Comparison of ENCODE assay signal across 9 mouse cellular contexts in the genomic region with DNA sequence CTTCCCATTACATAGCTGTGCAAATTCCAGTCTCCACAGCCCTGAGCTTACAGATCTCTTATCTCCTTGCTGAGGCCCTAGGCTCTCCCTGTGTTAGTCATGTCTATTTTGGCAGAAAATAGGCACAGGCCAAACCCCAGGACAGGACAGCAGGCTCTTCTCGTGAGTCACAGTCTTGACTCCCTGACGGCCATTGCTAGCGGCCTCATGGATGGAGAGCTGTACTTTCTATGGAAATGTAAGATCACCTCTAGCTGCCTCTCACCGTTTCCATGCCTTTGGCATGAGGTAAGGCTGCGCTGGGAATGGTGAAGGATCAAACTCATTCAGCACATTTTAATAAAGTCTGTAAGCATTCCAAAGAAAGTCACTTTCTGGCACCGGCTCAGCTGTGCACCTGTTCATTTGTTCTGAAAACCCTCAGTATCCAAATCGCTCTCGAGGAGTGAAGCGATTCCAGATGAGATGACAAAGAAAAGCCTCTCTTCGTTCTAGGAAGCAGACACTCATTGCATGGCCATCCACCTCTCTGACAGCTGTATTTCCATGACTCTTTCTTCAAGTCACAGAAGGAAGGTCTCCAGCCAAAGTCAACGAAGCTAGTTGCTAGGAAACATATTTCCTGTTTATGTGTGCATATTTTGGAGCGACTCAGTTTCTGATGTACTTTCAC.
DNase-seq lines count a peak whose midpoint lies in the region; ATAC-seq and TF ChIP-seq lines count a peak whose summit lies in the region.
"Had no signal": no experiment of that assay in that cellular context is flagged by ENCODE, and none has a peak within 500 bp of the region (broad histone marks: within the 10 kb centered on the region; RNA-seq: fewer than 3 reads in every experiment).

No protein-coding gene starts in this region.

- DNase-seq in 3134 (ENCODE audit: extremely low read depth, insufficient read length, low spot score) = peak; percentile 75
- peak; percentile 62 for DNase-seq in cerebellum, adult 9-10 months
- DNase-seq in heart, postnatal 0 days (ENCODE audit: low spot score) = peak; percentile 75
- peak; percentile 32 for DNase-seq in thymus, postnatal 14 days
- DNase-seq in retina, postnatal 1 day = no peak
- no peak for DNase-seq in left cerebral cortex, adult 8-10 months (ENCODE audit: low spot score in 2 of 2)

- H3K27ac ChIP-seq in heart, postnatal 0 days (ENCODE audit: low read depth) = peak overlapping the region; percentile 76
- peak overlapping the region; percentile 80 for H3K27ac ChIP-seq in limb, embryonic 15.5 days
- H3K27ac ChIP-seq: embryonic facial prominence, embryonic 12.5 days had no signal

- ATAC-seq in heart, postnatal 0 days (ENCODE audit: insufficient read depth, low read depth) = peak; percentile 76
- peak; percentile 70 for ATAC-seq in limb, embryonic 15.5 days (ENCODE audit: insufficient number of reproducible peaks, low FRiP score, low TSS enrichment, low read depth)

- TF ChIP-seq EP300 in heart, postnatal 0 days (IDR thresholded peaks at IDR 0.05; ENCODE audit: low read depth) = no peak

- peak overlapping the region; percentile 22 for H3ac ChIP-seq in C2C12 (ENCODE audit: control insufficient read depth, insufficient read length, low read depth)

- peaks cover 18% of the 10 kb centered on the region for H3K4me1 ChIP-seq in heart, postnatal 0 days (ENCODE audit: control insufficient read depth, insufficient read depth)
- peaks cover 14% of the 10 kb centered on the region for H3K4me1 ChIP-seq in limb, embryonic 15.5 days

- no peaks in the 10 kb centered on the region for H3K79me2 ChIP-seq in C2C12 (ENCODE audit: control insufficient read depth, insufficient read depth)

- WGBS in heart, postnatal 0 days = 36% methylated on average over 12 of the region's 12 CpGs
- whole genome bisulfite sequencing in limb, embryonic 15.5 days = 44% methylated on average over 12 of the region's 12 CpGs

- no peaks in the 10 kb centered on the region for H3K9me3 ChIP-seq in heart, postnatal 0 days (replicated peaks; ENCODE audit: control insufficient read depth, low read length)
- H3K9me3 ChIP-seq in limb, embryonic 15.5 days = no peaks in the 10 kb centered on the region
- H3K9me3 ChIP-seq: embryonic facial prominence, embryonic 12.5 days had no signal

- peak overlapping the region; percentile 39 for H3K4me2 ChIP-seq in heart, postnatal 0 days (ENCODE audit: low read depth, low read length)
- H3K4me2 ChIP-seq in limb, embryonic 15.5 days = no peak overlapping the region
- H3K4me2 ChIP-seq: embryonic facial prominence, embryonic 12.5 days had no signal

- no peaks in the 10 kb centered on the region for H3K36me3 ChIP-seq in C2C12 (ENCODE audit: control insufficient read depth, insufficient read depth)
- no peaks in the 10 kb centered on the region for H3K36me3 ChIP-seq in heart, postnatal 0 days (replicated peaks; ENCODE audit: control insufficient read depth, insufficient read depth, low read length)
- H3K36me3 ChIP-seq in limb, embryonic 15.5 days = no peaks in the 10 kb centered on the region
- H3K36me3 ChIP-seq: embryonic facial prominence, embryonic 12.5 days had no signal

- H3K27me3 ChIP-seq in C2C12 (ENCODE audit: control insufficient read depth, insufficient read depth, insufficient read length) = no peaks in the 10 kb centered on the region
- H3K27me3 ChIP-seq in heart, postnatal 0 days (ENCODE audit: control insufficient read depth, insufficient read depth, low read length) = no peaks in the 10 kb centered on the region
- no peaks in the 10 kb centered on the region for H3K27me3 ChIP-seq in limb, embryonic 15.5 days
- H3K27me3 ChIP-seq: embryonic facial prominence, embryonic 12.5 days had no signal

- no peaks in the 10 kb centered on the region for H3K79me3 ChIP-seq in C2C12 (ENCODE audit: low read depth)

- no peak overlapping the region for H3K9ac ChIP-seq in heart, postnatal 0 days (replicated peaks; ENCODE audit: low read depth, low read length)
- no peak overlapping the region for H3K9ac ChIP-seq in limb, embryonic 15.5 days
- H3K9ac ChIP-seq: embryonic facial prominence, embryonic 12.5 days had no signal

- TF ChIP-seq CTCF in C2C12 (IDR thresholded peaks at IDR 0.05; ENCODE audit: control insufficient read depth, insufficient read depth, insufficient read length) = no peak
- no peak for TF ChIP-seq CTCF in heart, postnatal 0 days (IDR thresholded peaks at IDR 0.05; ENCODE audit: low read depth)

- peak overlapping the region; percentile 8 for H3K4me3 ChIP-seq in C2C12 (ENCODE audit: insufficient read depth, poor library complexity, severe bottlenecking)
- H3K4me3 ChIP-seq in heart, postnatal 0 days (ENCODE audit: low read depth, low read length) = 0 out of 2 replicates have a peak overlapping the region, but pooled peaks have one; percentile 2
- H3K4me3 ChIP-seq in limb, embryonic 15.5 days = no peak overlapping the region
- H3K4me3 ChIP-seq: embryonic facial prominence, embryonic 12.5 days had no signal

TF ChIP-seq in C2C12, 6 proteins besides CTCF, POLR2A, EP300 and RAD21:
- TF ChIP-seq MAX (IDR thresholded peaks at IDR 0.05) = no peak
- TF ChIP-seq CEBPB (IDR thresholded peaks at IDR 0.05; ENCODE audit: low read depth) = no peak

Comparison
In these comparisons a context has a peak if more than half of its experiments do, and no peak if none do; other contexts are left out.
1. DNase-seq: peak in 3134 (single experiment), cerebellum, adult 9-10 months (single experiment), heart, postnatal 0 days (single experiment) and thymus, postnatal 14 days (single experiment); none in retina, postnatal 1 day (single experiment) and left cerebral cortex, adult 8-10 months (0 of 2).